Mouse (Mus musculus): Measurements from ENCODE around the gene Cyp1a1. TPM values are rescaled to one million over a fixed set of nuclear protein-coding genes. Genes with fewer than 3 reads are reported as not detected.
A peak's percentile ranks its signal among the peaks of the same experiment; 100 is the strongest.

Cyp1a1 gene
- total RNA-seq, 1 experiment = 1.0 TPM

- no peak overlapping the region for H3K4me3 ChIP-seq (ENCODE audit: insufficient read depth in 1 of 2, low read depth in 1 of 2, low read length in 2 of 2, poor library complexity in 1 of 2, severe bottlenecking in 1 of 2)
- in situ Hi-C loops (cut with MboI; ENCODE audit: low sequenced_read_pairs in 2 of 2, unreplicated experiment in 2 of 2) = no loop called here
- no peak overlapping the region for H3K27ac ChIP-seq (ENCODE audit: insufficient read depth, low read depth, low read length, poor library complexity, severe bottlenecking)
Measured at GRCm38 (mm10) chr9:57650130-57650785, 37.5 kb upstream of the Cyp1a1 start.

GRCm38 (mm10) chr9:57650786-57651311 is 36.9 kb upstream of the Cyp1a1 start:
- Histone ChIP-seq H3K27ac (ENCODE audit: insufficient read depth, low read depth, low read length, poor library complexity, severe bottlenecking) (no peak overlapping the region), H3K9me3 (ENCODE audit: control insufficient read depth, insufficient read depth, low read depth, low read length) (no peaks in the 10 kb centered on the region), H3K9ac (ENCODE audit: insufficient read depth, low read depth, low read length, poor library complexity, severe bottlenecking) (no peak overlapping the region), H3K4me1 (ENCODE audit: control insufficient read depth in 2 of 2, insufficient read depth in 2 of 2, low read length in 2 of 2, poor library complexity in 1 of 2) (peaks cover 4 to 9% of the 10 kb centered on the region in 2 experiments; a peak in 1 of 4 replicates), H3K4me3 (ENCODE audit: insufficient read depth in 1 of 2, low read depth in 1 of 2, low read length in 2 of 2, poor library complexity in 1 of 2, severe bottlenecking in 1 of 2) (no peak overlapping the region), H3K36me3 (ENCODE audit: control insufficient read depth, insufficient read depth, low read length, poor library complexity, severe bottlenecking) (no peaks in the 10 kb centered on the region)
- DNase-seq (ENCODE audit: low read depth, low spot score) = no peak
- TF ChIP-seq ZC3H11A (IDR thresholded peaks at IDR 0.05; ENCODE audit: borderline replicate concordance, low read depth, low read length) (no peak), MAFK (IDR thresholded peaks at IDR 0.05; ENCODE audit: insufficient read depth, low read depth, low read length) (no peak), HCFC1 (IDR thresholded peaks at IDR 0.05; ENCODE audit: borderline replicate concordance, insufficient read depth, low read length) (no peak), ZNF384 (IDR thresholded peaks at IDR 0.05; ENCODE audit: low read depth, low read length) (no peak), CHD2 (IDR thresholded peaks at IDR 0.05; ENCODE audit: low read depth, low read length) (no peak)
- in situ Hi-C loops (cut with MboI; ENCODE audit: low sequenced_read_pairs in 2 of 2, unreplicated experiment in 2 of 2) = no loop called here

More at GRCm38 (mm10) chr9:57650130-57650785, 37.5 kb upstream of the Cyp1a1 start:
- Histone ChIP-seq H3K9ac (ENCODE audit: insufficient read depth, low read depth, low read length, poor library complexity, severe bottlenecking) (no peak overlapping the region), H3K36me3 (ENCODE audit: control insufficient read depth, insufficient read depth, low read length, poor library complexity, severe bottlenecking) (no peaks in the 10 kb centered on the region), H3K9me3 (ENCODE audit: control insufficient read depth, insufficient read depth, low read depth, low read length) (no peaks in the 10 kb centered on the region), H3K4me1 (ENCODE audit: control insufficient read depth in 2 of 2, insufficient read depth in 2 of 2, low read length in 2 of 2, poor library complexity in 1 of 2) (peaks cover 4 to 11% of the 10 kb centered on the region in 2 experiments; a peak in 1 of 4 replicates)
- no peak for TF ChIP-seq ZNF384 (IDR thresholded peaks at IDR 0.05; ENCODE audit: low read depth, low read length)
- TF ChIP-seq MAFK (IDR thresholded peaks at IDR 0.05; ENCODE audit: insufficient read depth, low read depth, low read length) = no peak
- no peak for TF ChIP-seq CHD2 (IDR thresholded peaks at IDR 0.05; ENCODE audit: low read depth, low read length)
- no peak for TF ChIP-seq ZC3H11A (IDR thresholded peaks at IDR 0.05; ENCODE audit: borderline replicate concordance, low read depth, low read length)
- no peak for TF ChIP-seq HCFC1 (IDR thresholded peaks at IDR 0.05; ENCODE audit: borderline replicate concordance, insufficient read depth, low read length)
- no peak for DNase-seq (ENCODE audit: low read depth, low spot score)

GRCm38 (mm10) chr9:57652351-57652750 is 35.4 kb upstream of the Cyp1a1 start:
- no peaks in the 10 kb centered on the region for H3K9me3 ChIP-seq (ENCODE audit: control insufficient read depth, insufficient read depth, low read depth, low read length)
- H3K4me1 ChIP-seq (ENCODE audit: control insufficient read depth in 2 of 2, insufficient read depth in 2 of 2, low read length in 2 of 2, poor library complexity in 1 of 2) = peaks cover 2 to 9% of the 10 kb centered on the region in 2 experiments; a peak in 1 of 4 replicates
- no peaks in the 10 kb centered on the region for H3K36me3 ChIP-seq (ENCODE audit: control insufficient read depth, insufficient read depth, low read length, poor library complexity, severe bottlenecking)
- no peak overlapping the region for H3K4me3 ChIP-seq (ENCODE audit: insufficient read depth in 1 of 2, low read depth in 1 of 2, low read length in 2 of 2, poor library complexity in 1 of 2, severe bottlenecking in 1 of 2)
- DNase-seq (ENCODE audit: low read depth, low spot score) = no peak
- TF ChIP-seq HCFC1 (IDR thresholded peaks at IDR 0.05; ENCODE audit: borderline replicate concordance, insufficient read depth, low read length) = no peak
- no peak for TF ChIP-seq ZC3H11A (IDR thresholded peaks at IDR 0.05; ENCODE audit: borderline replicate concordance, low read depth, low read length)
- TF ChIP-seq CHD2 (IDR thresholded peaks at IDR 0.05; ENCODE audit: low read depth, low read length) = no peak
- TF ChIP-seq MAFK (IDR thresholded peaks at IDR 0.05; ENCODE audit: insufficient read depth, low read depth, low read length) = no peak
- no peak for TF ChIP-seq ZNF384 (IDR thresholded peaks at IDR 0.05; ENCODE audit: low read depth, low read length)
- in situ Hi-C loops (cut with MboI; ENCODE audit: low sequenced_read_pairs in 2 of 2, unreplicated experiment in 2 of 2) = no loop called here
- H3K9ac ChIP-seq (ENCODE audit: insufficient read depth, low read depth, low read length, poor library complexity, severe bottlenecking) = no peak overlapping the region
- H3K27ac ChIP-seq (ENCODE audit: insufficient read depth, low read depth, low read length, poor library complexity, severe bottlenecking) = no peak overlapping the region

GRCm38 (mm10) chr9:57652855-57653254 is 34.9 kb upstream of the Cyp1a1 start:
- H3K27ac ChIP-seq (ENCODE audit: insufficient read depth, low read depth, low read length, poor library complexity, severe bottlenecking) = no peak overlapping the region
- H3K9ac ChIP-seq (ENCODE audit: insufficient read depth, low read depth, low read length, poor library complexity, severe bottlenecking) = no peak overlapping the region
- no peaks in the 10 kb centered on the region for H3K9me3 ChIP-seq (ENCODE audit: control insufficient read depth, insufficient read depth, low read depth, low read length)
- in situ Hi-C loops (cut with MboI; ENCODE audit: low sequenced_read_pairs in 2 of 2, unreplicated experiment in 2 of 2) = no loop called here
- DNase-seq (ENCODE audit: low read depth, low spot score) = no peak
- TF ChIP-seq ZNF384 (IDR thresholded peaks at IDR 0.05; ENCODE audit: low read depth, low read length) (no peak), CHD2 (IDR thresholded peaks at IDR 0.05; ENCODE audit: low read depth, low read length) (no peak), HCFC1 (IDR thresholded peaks at IDR 0.05; ENCODE audit: borderline replicate concordance, insufficient read depth, low read length) (no peak), MAFK (IDR thresholded peaks at IDR 0.05; ENCODE audit: insufficient read depth, low read depth, low read length) (no peak), ZC3H11A (IDR thresholded peaks at IDR 0.05; ENCODE audit: borderline replicate concordance, low read depth, low read length) (no peak)
- peaks cover 2 to 9% of the 10 kb centered on the region in 2 experiments; a peak in 1 of 4 replicates for H3K4me1 ChIP-seq (ENCODE audit: control insufficient read depth in 2 of 2, insufficient read depth in 2 of 2, low read length in 2 of 2, poor library complexity in 1 of 2)
- no peaks in the 10 kb centered on the region for H3K36me3 ChIP-seq (ENCODE audit: control insufficient read depth, insufficient read depth, low read length, poor library complexity, severe bottlenecking)
- H3K4me3 ChIP-seq (ENCODE audit: insufficient read depth in 1 of 2, low read depth in 1 of 2, low read length in 2 of 2, poor library complexity in 1 of 2, severe bottlenecking in 1 of 2) = 0 out of 4 replicates have a peak overlapping the region, but pooled peaks of 1 of the 2 experiments have one; percentile 14

Measured in ES-E14 (cell line).